Mouse (Mus musculus): Measurements from ENCODE around the gene Aqp7.
A peak's percentile ranks its signal among the peaks of the same experiment; 100 is the strongest.
"Not testable (repeated sequence)": the region's sequence is repeated elsewhere in the genome, so short reads cannot be mapped to it uniquely, and the experiment has no call there.

Gene Aqp7

GRCm38 (mm10) chr4:41047524-41048271 lies at the start of gene Aqp7:
Aqp7 (minus strand) TSS chr4:41048139.
- DNase-seq (ENCODE audit: low spot score in 2 of 2) = no peak

GRCm38 (mm10) chr4:41097381-41097780 lies 49.4 kb upstream of the Aqp7 start:
- DNase-seq (ENCODE audit: low spot score in 2 of 2) = no peak

- DNase-seq (ENCODE audit: low spot score in 2 of 2) = no peak
Observed at GRCm38 (mm10) chr4:41096794-41097193, 48.9 kb upstream of the Aqp7 start.

GRCm38 (mm10) chr4:41096169-41096568 lies 48.2 kb upstream of the Aqp7 start:
- no peak for DNase-seq (ENCODE audit: low spot score in 2 of 2)

GRCm38 (mm10) chr4:41094361-41094760 lies 46.4 kb upstream of the Aqp7 start:
- no peak for DNase-seq (ENCODE audit: low spot score in 2 of 2)

GRCm38 (mm10) chr4:41092958-41093357 lies 45.0 kb upstream of the Aqp7 start:
- DNase-seq (ENCODE audit: low spot score in 2 of 2) = no peak

- no peak for DNase-seq (ENCODE audit: low spot score in 2 of 2)
Observed at GRCm38 (mm10) chr4:41091391-41091790, 43.5 kb upstream of the Aqp7 start.

- DNase-seq (ENCODE audit: low spot score in 2 of 2) = no peak
Observed at GRCm38 (mm10) chr4:41089705-41090104, 41.8 kb upstream of the Aqp7 start.

GRCm38 (mm10) chr4:41089189-41089588 lies 41.2 kb upstream of the Aqp7 start:
- no peak for DNase-seq (ENCODE audit: low spot score in 2 of 2)

- no peak for DNase-seq (ENCODE audit: low spot score in 2 of 2)
Observed at GRCm38 (mm10) chr4:41087459-41088298, 39.7 kb upstream of the Aqp7 start.

GRCm38 (mm10) chr4:41086947-41087346 lies 39.0 kb upstream of the Aqp7 start:
- no peak for DNase-seq (ENCODE audit: low spot score in 2 of 2)

- no peak for DNase-seq (ENCODE audit: low spot score in 2 of 2)
Observed at GRCm38 (mm10) chr4:41084819-41085218, 36.9 kb upstream of the Aqp7 start.

- not testable (repeated sequence) for DNase-seq (ENCODE audit: low spot score in 2 of 2)
Observed at GRCm38 (mm10) chr4:41082803-41083202, 34.9 kb upstream of the Aqp7 start.

- no peak for DNase-seq (ENCODE audit: low spot score in 2 of 2)
Observed at GRCm38 (mm10) chr4:41081733-41082132, 33.8 kb upstream of the Aqp7 start.

GRCm38 (mm10) chr4:41078726-41079125 lies 30.8 kb upstream of the Aqp7 start:
- no peak for DNase-seq (ENCODE audit: low spot score in 2 of 2)

- DNase-seq (ENCODE audit: low spot score in 2 of 2) = no peak
Observed at GRCm38 (mm10) chr4:41074461-41074860, 26.5 kb upstream of the Aqp7 start.

- DNase-seq (ENCODE audit: low spot score in 2 of 2) = no peak
Observed at GRCm38 (mm10) chr4:41073008-41073817, 25.3 kb upstream of the Aqp7 start.

GRCm38 (mm10) chr4:41071500-41072429 lies 23.8 kb upstream of the Aqp7 start:
- no peak for DNase-seq (ENCODE audit: low spot score in 2 of 2)

GRCm38 (mm10) chr4:41065196-41065595 lies 17.3 kb upstream of the Aqp7 start:
- no peak for DNase-seq (ENCODE audit: low spot score in 2 of 2)

- peak in 1 of 2 experiments; percentile 16 for DNase-seq (ENCODE audit: low spot score in 2 of 2)
Observed at GRCm38 (mm10) chr4:41063894-41064673, 16.1 kb upstream of the Aqp7 start.

All from right cerebral cortex, adult 2 months (tissue).